Mouse (Mus musculus) urinary bladder, postnatal 10 days (tissue): Measurements from ENCODE around the gene Eva1c.

Experiments
- DNase-seq: peaks from one replicate; pipeline ENCODE4 v3.0.0; 2022; ENCODE audit warnings: low spot score

Gene Eva1c

GRCm38 (mm10) chr16:90868129-90868528, 41.6 kb downstream of the Eva1c start:
- DNase-seq = no peak

- DNase-seq = no peak
Measured at GRCm38 (mm10) chr16:90869361-90869760, 42.8 kb downstream of the Eva1c start.

GRCm38 (mm10) chr16:90872936-90873335, 46.4 kb downstream of the Eva1c start:
- DNase-seq = no peak

GRCm38 (mm10) chr16:90874536-90874935, 48.0 kb downstream of the Eva1c start:
- DNase-seq = no peak

- no peak for DNase-seq
Measured at GRCm38 (mm10) chr16:90878135-90878860, 51.8 kb downstream of the Eva1c start.

GRCm38 (mm10) chr16:90882501-90882977, 56.0 kb downstream of the Eva1c start:
- DNase-seq = no peak

- DNase-seq = no peak
Measured at GRCm38 (mm10) chr16:90885351-90885750, 58.8 kb downstream of the Eva1c start.

- no peak for DNase-seq
Measured at GRCm38 (mm10) chr16:90885781-90886565, 59.5 kb downstream of the Eva1c start.

GRCm38 (mm10) chr16:90890683-90891082, 64.2 kb downstream of the Eva1c start:
- DNase-seq = no peak

GRCm38 (mm10) chr16:90891601-90892000, 65.1 kb downstream of the Eva1c start:
- DNase-seq = no peak

- DNase-seq = no peak
Measured at GRCm38 (mm10) chr16:90892081-90892480, 65.6 kb downstream of the Eva1c start.

GRCm38 (mm10) chr16:90893019-90893418, 66.5 kb downstream of the Eva1c start:
- no peak for DNase-seq

GRCm38 (mm10) chr16:90893792-90894191, 67.3 kb downstream of the Eva1c start:
- no peak for DNase-seq

GRCm38 (mm10) chr16:90897651-90898050, 71.1 kb downstream of the Eva1c start:
- DNase-seq = no peak

GRCm38 (mm10) chr16:90899498-90899897, 73.0 kb downstream of the Eva1c start:
- no peak for DNase-seq

GRCm38 (mm10) chr16:90901364-90901763, 74.8 kb downstream of the Eva1c start:
- DNase-seq = no peak

GRCm38 (mm10) chr16:90903300-90903699, 76.8 kb downstream of the Eva1c start:
- DNase-seq = no peak

GRCm38 (mm10) chr16:90907250-90907649, 80.7 kb downstream of the Eva1c start:
- no peak for DNase-seq

GRCm38 (mm10) chr16:90910855-90911533, 84.5 kb downstream of the Eva1c start:
- no peak for DNase-seq

- no peak for DNase-seq
Measured at GRCm38 (mm10) chr16:90911766-90912165, 85.2 kb downstream of the Eva1c start.

- no peak for DNase-seq
Measured at GRCm38 (mm10) chr16:90916040-90916481, 89.5 kb downstream of the Eva1c start.

- DNase-seq = no peak
Measured at GRCm38 (mm10) chr16:90917156-90917555, 90.6 kb downstream of the Eva1c start.
